Mouse (Mus musculus): ENCODE results near the gene Rpl39.

Rpl39 gene

GRCm38 (mm10) chrX:37068766-37069165 is 16.4 kb downstream of the Rpl39 start:
- no peak for DNase-seq (ENCODE audit: low read depth in 1 of 2, low spot score in 2 of 2)

- DNase-seq (ENCODE audit: low read depth in 1 of 2, low spot score in 2 of 2), result no peak
These were observed 17.9 kb downstream of the Rpl39 start for GRCm38 (mm10) chrX:37067299-37067698.

- DNase-seq (ENCODE audit: low read depth in 1 of 2, low spot score in 2 of 2), result no peak
These were observed 21.3 kb downstream of the Rpl39 start for GRCm38 (mm10) chrX:37063902-37064301.

- DNase-seq (ENCODE audit: low read depth in 1 of 2, low spot score in 2 of 2), result no peak
These were observed 36.0 kb downstream of the Rpl39 start for GRCm38 (mm10) chrX:37048890-37049823.

GRCm38 (mm10) chrX:37048066-37048889 is 36.9 kb downstream of the Rpl39 start, which contains the start of gene Sowahd:
Gene Sowahd (plus strand): TSS chrX:37048845.
- DNase-seq (ENCODE audit: low read depth in 1 of 2, low spot score in 2 of 2), result no peak

- DNase-seq (ENCODE audit: low read depth in 1 of 2, low spot score in 2 of 2), result peak in 1 of 2 experiments; percentile 23
These were observed 42.5 kb downstream of the Rpl39 start for GRCm38 (mm10) chrX:37042726-37043125.
